Mouse (Mus musculus) kidney, adult 2 months (tissue): ENCODE data around the gene Usp29.

ENCODE experiments used
- CTCF ChIP-seq: fragments of 200-500 bp; conservative IDR thresholded peaks from 2 replicates; pipeline ENCODE4 v1.5.1; 2011; ENCODE audit warnings: low read depth, mild to moderate bottlenecking, control low read depth, low read length, moderate library complexity, mixed read lengths; ENCODE audit not compliant: insufficient read depth, insufficient read length
- POLR2A ChIP-seq: fragments of 200-500 bp; IDR thresholded peaks from one replicate; pipeline ENCODE4 v1.6.1; 2011; ENCODE audit warnings: low read depth, low read length, control low read depth

- TF ChIP-seq CTCF (no peak), POLR2A (no peak)
Observed at GRCm38 (mm10) chr7:6728263-6728931, 2.0 kb upstream of the Usp29 start.
